Comparison of ENCODE assay signal across 16 mouse cellular contexts in genomic region chr1:101122091-101122825, GRCm38 (mm10).
DNase-seq lines count a peak whose midpoint lies in the region; ATAC-seq lines count a peak whose summit lies in the region.
"Had no signal": no experiment of that assay in that cellular context is flagged by ENCODE, and none has a peak within 500 bp of the region (broad histone marks: within the 10 kb centered on the region; RNA-seq: fewer than 3 reads in every experiment).

No protein-coding gene starts in this region.

- DNase-seq in forebrain, embryonic 10.5 days (ENCODE audit: extremely low spot score, low spot score): no peak
- DNase-seq in brain, adult 2 months (ENCODE audit: low read depth, low spot score): peak; percentile 68
- peak; percentile 58 for DNase-seq in cerebellum, adult 9-10 months
- peak; percentile 73 to 91 for DNase-seq in layer of hippocampus, adult 18-20 months (ENCODE audit: low spot score in 2 of 2)
- DNase-seq in frontal cortex, adult 2 months (ENCODE audit: extremely low spot score in 1 of 2, low spot score in 1 of 2): no peak
- DNase-seq in heart, adult 9 months (ENCODE audit: low spot score in 2 of 2): no peak
- DNase-seq in heart, adult 18-20 months: no peak
- DNase-seq: adrenal gland, adult 8-10 months; heart, adult 11 months; kidney, adult 8-10 months; retina, postnatal 1 day had no signal

- no peaks in the 10 kb centered on the region for H3K27me3 ChIP-seq in forebrain, embryonic 13.5 days
- no peaks in the 10 kb centered on the region for H3K27me3 ChIP-seq in forebrain, embryonic 10.5 days (ENCODE audit: poor library complexity, severe bottlenecking)
- H3K27me3 ChIP-seq: megakaryocyte, embryonic 14.5 days; neural tube, embryonic 15.5 days; stomach, embryonic 15.5 days had no signal

- 87% methylated on average over 2 of the region's 2 CpGs for WGBS in forebrain, embryonic 13.5 days
- WGBS in forebrain, embryonic 10.5 days: 90% methylated on average over 2 of the region's 2 CpGs

- no peaks in the 10 kb centered on the region for H3K9me3 ChIP-seq in forebrain, embryonic 13.5 days (replicated peaks)
- H3K9me3 ChIP-seq in forebrain, embryonic 10.5 days: no peaks in the 10 kb centered on the region
- H3K9me3 ChIP-seq: megakaryocyte, embryonic 14.5 days; neural tube, embryonic 15.5 days; stomach, embryonic 15.5 days had no signal

- no peak overlapping the region for H3K27ac ChIP-seq in forebrain, embryonic 13.5 days
- no peak overlapping the region for H3K27ac ChIP-seq in forebrain, embryonic 10.5 days
- H3K27ac ChIP-seq: neural tube, embryonic 15.5 days; stomach, embryonic 15.5 days had no signal

- H3K4me1 ChIP-seq in forebrain, embryonic 13.5 days: no peaks in the 10 kb centered on the region
- no peaks in the 10 kb centered on the region for H3K4me1 ChIP-seq in forebrain, embryonic 10.5 days
- H3K4me1 ChIP-seq: megakaryocyte, embryonic 14.5 days; neural tube, embryonic 15.5 days; stomach, embryonic 15.5 days had no signal

- H3K9ac ChIP-seq in forebrain, embryonic 13.5 days: no peak overlapping the region
- H3K9ac ChIP-seq: neural tube, embryonic 15.5 days; stomach, embryonic 15.5 days had no signal

- H3K4me2 ChIP-seq in forebrain, embryonic 13.5 days: no peak overlapping the region
- H3K4me2 ChIP-seq: liver, embryonic 11.5 days; neural tube, embryonic 15.5 days; stomach, embryonic 15.5 days had no signal

- no peaks in the 10 kb centered on the region for H3K36me3 ChIP-seq in forebrain, embryonic 13.5 days (ENCODE audit: poor library complexity, severe bottlenecking)
- no peaks in the 10 kb centered on the region for H3K36me3 ChIP-seq in forebrain, embryonic 10.5 days (replicated peaks)
- H3K36me3 ChIP-seq: neural tube, embryonic 15.5 days; stomach, embryonic 15.5 days had no signal

- ATAC-seq in forebrain, embryonic 13.5 days: peak; percentile 83; the same call in 1 of the 2 replicates

- H3K4me3 ChIP-seq in forebrain, embryonic 13.5 days: no peak overlapping the region
- H3K4me3 ChIP-seq in forebrain, embryonic 10.5 days: no peak overlapping the region
- H3K4me3 ChIP-seq: megakaryocyte, embryonic 14.5 days; neural tube, embryonic 15.5 days; stomach, embryonic 15.5 days had no signal

Comparison
In these comparisons a context has a peak if more than half of its experiments do, and no peak if none do; other contexts are left out.
1. DNase-seq: peak in brain, adult 2 months (single experiment), cerebellum, adult 9-10 months (single experiment) and layer of hippocampus, adult 18-20 months (2 of 2); none in forebrain, embryonic 10.5 days (single experiment), frontal cortex, adult 2 months (0 of 2), heart, adult 9 months (0 of 2) and heart, adult 18-20 months (0 of 2).